Mouse (Mus musculus) ES-E14 (cell line): ENCODE measurements around the gene Hsd17b14.

Source experiments
- CHD2 ChIP-seq: IDR thresholded peaks from 2 replicates; pipeline ENCODE4 v1.6.1; 2014; ENCODE audit warnings: mild to moderate bottlenecking, low read depth, low read length, inconsistent platforms
- MAFK ChIP-seq: IDR thresholded peaks from 2 replicates; pipeline ENCODE4 v1.6.1; 2014; ENCODE audit warnings: mild to moderate bottlenecking, low read depth, low read length, inconsistent platforms; ENCODE audit not compliant: insufficient read depth
- ZC3H11A ChIP-seq: IDR thresholded peaks from 2 replicates; pipeline ENCODE4 v1.6.1; 2012; ENCODE audit warnings: low read depth, mild to moderate bottlenecking, inconsistent platforms, low read length, borderline replicate concordance

- TF ChIP-seq CHD2, result no peak
- no peak for TF ChIP-seq ZC3H11A
- no peak for TF ChIP-seq MAFK
Measured at GRCm38 (mm10) chr7:45554744-45555143, at the start of gene Hsd17b14.
